Mouse (Mus musculus) E14TG2a.4 (cell line): ENCODE measurements around the gene Rnf38.

Experiments used
- CTCF ChIP-seq: conservative IDR thresholded peaks from 2 replicates; pipeline ENCODE4 v1.5.1; 2014; ENCODE audit warnings: low read length
- POU5F1 ChIP-seq: IDR thresholded peaks from 2 replicates; pipeline ENCODE4 v1.6.1; 2014; ENCODE audit warnings: low read length, borderline replicate concordance

- TF ChIP-seq CTCF (no peak), POU5F1 (no peak)
These were observed 2.4 kb upstream of the Rnf38 start for GRCm38 (mm10) chr4:44235946-44236345.
